Mouse (Mus musculus): ENCODE measurements around the gene C3. TPM values are rescaled to one million over a fixed set of nuclear protein-coding genes. Genes with fewer than 3 reads are reported as not detected.

The C3 gene
- polyA plus RNA-seq, 1 experiment: 170 TPM

DNA sequence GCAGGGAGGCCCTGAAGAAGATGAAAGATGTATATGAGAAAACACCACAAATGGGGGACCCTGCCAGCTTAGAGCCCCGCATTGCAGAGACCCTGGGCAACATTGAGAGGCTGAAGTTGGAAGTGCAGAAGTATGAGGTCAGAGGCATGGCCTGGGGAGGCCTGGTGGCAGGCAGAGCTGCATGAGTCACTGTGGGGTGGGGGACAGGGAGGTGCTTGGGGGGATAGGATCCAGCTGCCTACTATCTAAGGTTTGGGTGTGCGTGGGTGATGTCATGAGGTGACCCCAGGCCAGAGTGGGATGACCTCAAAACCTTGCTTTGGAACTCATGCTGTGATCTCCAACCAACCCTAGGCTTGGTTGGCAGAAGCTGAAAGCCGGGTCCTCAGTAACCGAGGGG is 33.4 kb upstream of the C3 start:
- Histone ChIP-seq H3K4me1 (ENCODE audit: control insufficient read depth, insufficient read depth, insufficient read length) (peaks cover 6% of the 10 kb centered on the region; the same call in 1 of the 2 replicates), H3K27ac (ENCODE audit: insufficient read depth, low read length) (no peak overlapping the region), H3K4me3 (ENCODE audit: extremely low read depth, insufficient read depth, insufficient read length) (no peak overlapping the region), H3K27me3 (ENCODE audit: control insufficient read depth, insufficient read depth, low read length) (no peaks in the 10 kb centered on the region), H3K36me3 (ENCODE audit: control insufficient read depth, insufficient read depth, low read length) (0 out of 2 replicates have a peak, but pooled peaks cover 2% of the 10 kb centered on the region)
- WGBS: 96% methylated on average over 4 of the region's 4 CpGs
- TF ChIP-seq CTCF (IDR thresholded peaks at IDR 0.05; ENCODE audit: extremely low read depth, insufficient read depth, insufficient read length, insufficient replicate concordance) (no peak), POLR2A (IDR thresholded peaks at IDR 0.05; ENCODE audit: low read depth, low read length) (no peak)
- DNase-seq (ENCODE audit: low read depth in 1 of 2, low spot score in 2 of 2): no peak

DNA sequence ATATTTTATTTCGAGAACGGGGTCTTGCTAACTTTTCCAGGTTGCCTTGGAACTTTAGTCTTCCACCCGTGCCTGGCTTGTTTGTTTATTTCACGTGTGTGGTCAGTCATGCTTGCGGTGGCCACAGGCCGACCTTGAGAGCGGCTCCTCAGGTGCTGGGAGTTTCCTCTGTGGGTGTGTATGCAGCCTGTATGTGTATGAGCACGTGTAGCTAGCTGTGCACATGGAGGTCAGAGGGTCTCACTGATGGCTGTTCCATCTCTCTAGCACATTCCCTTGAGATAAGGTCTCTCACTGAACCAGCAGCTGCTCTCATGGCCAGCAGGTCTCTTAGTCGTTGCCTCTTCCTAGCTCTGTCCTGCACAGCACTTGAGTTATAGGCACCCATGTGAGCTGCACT is 32.4 kb upstream of the C3 start:
- Histone ChIP-seq H3K27ac (ENCODE audit: insufficient read depth, low read length) (no peak overlapping the region), H3K27me3 (ENCODE audit: control insufficient read depth, insufficient read depth, low read length) (no peaks in the 10 kb centered on the region), H3K4me1 (ENCODE audit: control insufficient read depth, insufficient read depth, insufficient read length) (peaks cover 6% of the 10 kb centered on the region; the same call in 1 of the 2 replicates), H3K4me3 (ENCODE audit: extremely low read depth, insufficient read depth, insufficient read length) (no peak overlapping the region), H3K36me3 (ENCODE audit: control insufficient read depth, insufficient read depth, low read length) (0 out of 2 replicates have a peak, but pooled peaks cover 2% of the 10 kb centered on the region)
- no peak for DNase-seq (ENCODE audit: low read depth in 1 of 2, low spot score in 2 of 2)
- 88% methylated on average over 9 of the region's 9 CpGs for WGBS
- TF ChIP-seq POLR2A (IDR thresholded peaks at IDR 0.05; ENCODE audit: low read depth, low read length): no peak
- TF ChIP-seq CTCF (IDR thresholded peaks at IDR 0.05; ENCODE audit: extremely low read depth, insufficient read depth, insufficient read length, insufficient replicate concordance): no peak

DNA sequence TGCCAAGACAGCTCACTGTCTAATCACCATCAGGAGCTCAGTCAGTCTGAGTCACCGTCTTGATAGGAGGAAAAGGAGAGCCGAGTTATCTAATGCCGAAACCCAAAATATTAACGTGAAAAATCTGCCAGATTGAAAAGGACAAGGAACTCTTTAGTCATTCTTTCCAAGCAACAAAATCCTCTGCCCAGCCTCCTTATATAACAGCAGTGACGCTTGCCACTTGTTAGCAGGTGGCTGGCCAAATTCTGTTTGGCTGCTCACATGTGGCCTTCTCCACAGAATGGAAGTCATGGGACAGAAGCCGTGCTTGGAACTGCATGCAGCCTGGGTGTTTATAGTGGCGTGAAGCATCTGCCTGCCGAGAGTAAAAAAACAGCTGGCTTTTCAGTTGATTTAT is 31.8 kb upstream of the C3 start:
- Histone ChIP-seq H3K4me3 (ENCODE audit: extremely low read depth, insufficient read depth, insufficient read length) (no peak overlapping the region), H3K27me3 (ENCODE audit: control insufficient read depth, insufficient read depth, low read length) (no peaks in the 10 kb centered on the region), H3K27ac (ENCODE audit: insufficient read depth, low read length) (no peak overlapping the region), H3K36me3 (ENCODE audit: control insufficient read depth, insufficient read depth, low read length) (peaks cover 3% of the 10 kb centered on the region), H3K4me1 (ENCODE audit: control insufficient read depth, insufficient read depth, insufficient read length) (peaks cover 6% of the 10 kb centered on the region; the same call in 1 of the 2 replicates)
- TF ChIP-seq CTCF (IDR thresholded peaks at IDR 0.05; ENCODE audit: extremely low read depth, insufficient read depth, insufficient read length, insufficient replicate concordance) (no peak), POLR2A (IDR thresholded peaks at IDR 0.05; ENCODE audit: low read depth, low read length) (no peak)
- no peak for DNase-seq (ENCODE audit: low read depth in 1 of 2, low spot score in 2 of 2)
- WGBS: 91% methylated on average over 8 of the region's 8 CpGs

DNA sequence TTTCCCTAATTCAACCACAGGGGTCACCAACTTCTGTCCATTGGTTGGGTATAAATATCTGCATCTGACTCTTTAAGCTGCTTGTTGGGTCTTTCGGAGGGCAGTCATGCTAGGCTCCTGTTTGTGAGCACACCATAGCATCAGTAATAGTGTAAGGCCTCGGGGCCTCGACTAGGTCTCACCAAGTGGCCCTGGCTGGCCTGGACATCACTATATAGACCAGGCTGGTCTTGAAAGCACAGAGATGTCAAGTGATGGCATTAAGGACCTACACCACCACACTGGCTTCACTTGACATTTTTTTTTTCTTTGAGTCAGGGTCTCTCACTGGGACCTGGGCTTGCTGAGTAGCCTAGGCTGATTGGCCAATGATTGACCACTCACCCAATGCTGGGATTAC is 30.3 kb upstream of the C3 start:
- Histone ChIP-seq H3K4me1 (ENCODE audit: control insufficient read depth, insufficient read depth, insufficient read length) (no peaks in the 10 kb centered on the region), H3K27me3 (ENCODE audit: control insufficient read depth, insufficient read depth, low read length) (no peaks in the 10 kb centered on the region), H3K4me3 (ENCODE audit: extremely low read depth, insufficient read depth, insufficient read length) (no peak overlapping the region), H3K36me3 (ENCODE audit: control insufficient read depth, insufficient read depth, low read length) (peaks cover 4% of the 10 kb centered on the region), H3K27ac (ENCODE audit: insufficient read depth, low read length) (no peak overlapping the region)
- DNase-seq (ENCODE audit: low read depth in 1 of 2, low spot score in 2 of 2): no peak
- TF ChIP-seq POLR2A (IDR thresholded peaks at IDR 0.05; ENCODE audit: low read depth, low read length) (no peak), CTCF (IDR thresholded peaks at IDR 0.05; ENCODE audit: extremely low read depth, insufficient read depth, insufficient read length, insufficient replicate concordance) (no peak)
- 93% methylated on average over 3 of the region's 3 CpGs for WGBS

DNA sequence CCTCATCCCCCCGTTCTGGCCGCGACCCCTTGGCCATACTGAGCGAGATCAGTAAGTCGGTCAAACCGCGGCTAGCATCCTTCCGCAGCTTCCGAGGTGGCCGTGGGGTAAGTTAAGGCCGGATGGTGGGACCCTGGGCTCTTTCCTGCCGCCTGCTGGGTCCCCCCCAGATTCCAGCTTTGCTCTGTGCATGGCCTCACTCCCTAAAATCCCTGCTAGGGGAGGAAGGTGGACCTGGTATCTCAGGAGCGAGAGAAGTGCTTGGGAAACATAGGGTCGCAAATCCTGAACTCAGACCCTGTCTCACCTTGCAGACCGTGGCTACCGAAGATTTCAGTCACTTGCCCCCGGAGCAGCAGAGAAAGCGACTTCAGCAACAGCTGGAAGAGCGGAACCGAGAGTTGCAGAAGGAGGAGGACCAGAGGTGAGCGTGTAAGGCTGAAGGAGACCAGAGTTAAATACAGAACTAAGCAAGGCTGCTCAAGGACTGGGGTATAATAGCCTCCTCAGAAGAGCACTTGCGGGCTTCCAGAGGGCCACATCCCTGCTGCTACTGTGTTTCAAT is 29.1 kb upstream of the C3 start:
- TF ChIP-seq POLR2A (IDR thresholded peaks at IDR 0.05; ENCODE audit: low read depth, low read length) (no peak), CTCF (IDR thresholded peaks at IDR 0.05; ENCODE audit: extremely low read depth, insufficient read depth, insufficient read length, insufficient replicate concordance) (no peak)
- Histone ChIP-seq H3K4me3 (ENCODE audit: extremely low read depth, insufficient read depth, insufficient read length) (no peak overlapping the region), H3K36me3 (ENCODE audit: control insufficient read depth, insufficient read depth, low read length) (peaks cover 4% of the 10 kb centered on the region), H3K27me3 (ENCODE audit: control insufficient read depth, insufficient read depth, low read length) (no peaks in the 10 kb centered on the region), H3K4me1 (ENCODE audit: control insufficient read depth, insufficient read depth, insufficient read length) (no peaks in the 10 kb centered on the region), H3K27ac (ENCODE audit: insufficient read depth, low read length) (no peak overlapping the region)
- DNase-seq (ENCODE audit: low read depth in 1 of 2, low spot score in 2 of 2): no peak
- WGBS: 95% methylated on average over 22 of the region's 22 CpGs

DNA sequence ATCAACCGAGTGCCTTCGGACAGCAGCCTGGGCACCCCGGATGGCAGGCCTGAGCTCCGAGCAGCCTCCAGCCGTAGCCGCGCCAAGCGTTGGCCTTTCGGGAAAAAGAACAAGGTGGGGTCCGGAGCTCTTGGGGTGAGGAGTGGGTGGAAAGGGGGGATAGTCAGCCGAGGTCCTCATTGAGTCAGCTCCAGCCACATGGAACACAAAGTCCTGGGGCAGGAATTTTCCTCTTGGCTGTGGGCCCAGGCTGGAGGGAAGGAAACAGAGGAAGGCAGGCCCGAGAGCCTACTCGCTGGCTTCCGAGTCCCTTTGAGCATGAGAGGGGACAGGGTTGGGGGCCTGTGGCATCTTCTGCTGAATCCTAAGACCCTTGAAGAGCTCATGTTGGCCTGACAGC is 27.4 kb upstream of the C3 start:
- peaks cover 4% of the 10 kb centered on the region for H3K36me3 ChIP-seq (ENCODE audit: control insufficient read depth, insufficient read depth, low read length)
- H3K4me1 ChIP-seq (ENCODE audit: control insufficient read depth, insufficient read depth, insufficient read length): no peaks in the 10 kb centered on the region
- no peaks in the 10 kb centered on the region for H3K27me3 ChIP-seq (ENCODE audit: control insufficient read depth, insufficient read depth, low read length)
- no peak overlapping the region for H3K27ac ChIP-seq (ENCODE audit: insufficient read depth, low read length)
- no peak for DNase-seq (ENCODE audit: low read depth in 1 of 2, low spot score in 2 of 2)
- WGBS: 93% methylated on average over 14 of the region's 14 CpGs
- H3K4me3 ChIP-seq (ENCODE audit: extremely low read depth, insufficient read depth, insufficient read length): no peak overlapping the region
- TF ChIP-seq CTCF (IDR thresholded peaks at IDR 0.05; ENCODE audit: extremely low read depth, insufficient read depth, insufficient read length, insufficient replicate concordance) (no peak), POLR2A (IDR thresholded peaks at IDR 0.05; ENCODE audit: low read depth, low read length) (no peak)

DNA sequence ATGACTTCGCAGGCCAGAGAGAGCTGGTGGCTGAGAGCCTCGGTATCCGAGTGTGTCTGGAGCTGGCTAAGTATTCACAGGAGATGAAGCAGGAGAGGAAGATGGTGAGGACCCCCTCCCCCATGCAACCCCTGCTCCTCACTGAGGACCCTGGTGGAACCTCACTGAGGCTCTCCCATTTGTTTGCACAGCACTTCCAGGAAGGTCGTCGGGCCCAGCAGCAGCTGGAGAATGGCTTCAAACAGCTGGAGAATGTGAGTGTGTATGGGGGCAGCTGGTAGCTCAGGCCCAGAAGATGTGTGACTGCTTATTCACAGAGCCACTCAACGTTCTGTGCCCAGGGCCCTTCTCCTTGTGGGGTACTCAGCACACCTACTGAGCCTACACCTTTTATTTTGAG is 25.4 kb upstream of the C3 start:
- Histone ChIP-seq H3K27ac (ENCODE audit: insufficient read depth, low read length) (no peak overlapping the region), H3K36me3 (ENCODE audit: control insufficient read depth, insufficient read depth, low read length) (peaks cover 4% of the 10 kb centered on the region), H3K27me3 (ENCODE audit: control insufficient read depth, insufficient read depth, low read length) (no peaks in the 10 kb centered on the region), H3K4me3 (ENCODE audit: extremely low read depth, insufficient read depth, insufficient read length) (no peak overlapping the region), H3K4me1 (ENCODE audit: control insufficient read depth, insufficient read depth, insufficient read length) (peaks cover 4% of the 10 kb centered on the region; the same call in 1 of the 2 replicates)
- no peak for TF ChIP-seq POLR2A (IDR thresholded peaks at IDR 0.05; ENCODE audit: low read depth, low read length)
- TF ChIP-seq CTCF (IDR thresholded peaks at IDR 0.05; ENCODE audit: extremely low read depth, insufficient read depth, insufficient read length, insufficient replicate concordance): no peak
- no peak for DNase-seq (ENCODE audit: low read depth in 1 of 2, low spot score in 2 of 2)
- WGBS: 91% methylated on average over 6 of the region's 6 CpGs
